Mouse (Mus musculus) frontal cortex, postnatal 25 days (tissue): ENCODE data around the gene Rsph9.

Experiments used
- DNase-seq, 2 experiments: peaks; one replicate each; pipeline ENCODE4 v3.0.0; 2022; ENCODE audit warnings: low spot score in 2 of 2

Gene Rsph9

DNA sequence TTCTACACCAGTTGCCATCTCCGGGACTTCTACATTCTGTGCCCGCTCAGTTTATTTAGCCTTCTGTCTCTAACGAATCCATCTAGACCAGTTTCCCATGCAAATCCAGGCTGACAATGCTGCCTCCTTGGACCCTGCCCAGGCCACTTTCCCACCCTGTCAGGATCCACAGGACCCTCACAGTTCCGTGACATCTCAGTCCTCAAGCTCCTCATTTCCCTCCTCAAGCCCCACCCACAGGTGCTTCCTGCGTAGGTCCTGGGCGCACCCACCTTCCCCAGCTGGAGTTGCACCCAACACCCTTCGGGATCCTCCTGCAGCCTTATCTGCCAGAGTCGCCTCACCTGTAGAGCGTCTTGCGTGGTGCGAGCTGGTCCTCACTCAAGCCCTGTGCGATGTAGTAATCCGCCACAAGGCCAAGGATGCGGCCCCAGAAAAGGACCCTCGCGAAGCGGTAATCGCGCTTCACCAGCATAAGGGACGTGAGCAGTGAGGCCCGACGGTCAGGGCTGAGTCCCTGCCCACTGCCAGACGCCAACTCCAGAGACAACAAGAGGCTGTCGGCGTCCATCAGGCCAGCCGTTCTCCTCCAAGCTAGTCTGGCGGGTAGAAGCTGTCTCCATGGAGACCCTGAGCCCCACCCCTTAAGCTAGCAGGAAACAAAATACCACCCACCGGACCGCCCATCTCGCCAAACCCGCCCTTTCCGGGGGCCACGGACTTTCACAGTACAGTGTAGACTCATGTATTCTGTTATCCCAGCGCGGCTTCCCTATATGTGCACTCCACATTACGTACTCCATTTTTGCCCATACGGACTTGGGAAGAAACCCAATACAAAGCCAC, at the start of gene Rsph9:
Rsph9 (minus strand) TSS at position 639 of the 846 bp plus-strand sequence.
- DNase-seq = peak; percentile 41 to 68

- no peak for DNase-seq
Measured at GRCm38 (mm10) chr17:46188829-46189228, 44.8 kb upstream of the Rsph9 start.

GRCm38 (mm10) chr17:46182273-46182672, 38.3 kb upstream of the Rsph9 start:
- DNase-seq = no peak

GRCm38 (mm10) chr17:46170538-46170937, 26.5 kb upstream of the Rsph9 start:
- no peak for DNase-seq

DNA sequence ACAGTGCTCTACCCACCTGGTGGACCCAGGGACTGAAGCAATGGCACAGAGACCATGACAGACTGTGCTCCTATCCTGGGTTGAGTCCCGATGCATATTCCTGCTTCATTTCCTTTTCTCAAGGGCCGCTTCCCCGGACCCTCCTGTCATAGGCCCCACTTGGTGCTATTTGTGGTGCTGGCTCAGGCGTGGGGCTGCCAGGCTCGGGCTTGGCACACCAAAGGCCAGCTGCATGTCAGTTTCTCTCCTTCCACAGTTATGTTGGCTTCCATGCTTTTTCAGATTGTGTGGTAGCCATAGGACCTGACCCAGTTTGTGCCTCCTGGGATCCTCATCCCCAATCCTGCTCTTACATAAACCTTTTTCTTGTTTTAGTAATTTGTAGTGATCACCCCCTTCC, 24.8 kb upstream of the Rsph9 start:
- DNase-seq = no peak

DNA sequence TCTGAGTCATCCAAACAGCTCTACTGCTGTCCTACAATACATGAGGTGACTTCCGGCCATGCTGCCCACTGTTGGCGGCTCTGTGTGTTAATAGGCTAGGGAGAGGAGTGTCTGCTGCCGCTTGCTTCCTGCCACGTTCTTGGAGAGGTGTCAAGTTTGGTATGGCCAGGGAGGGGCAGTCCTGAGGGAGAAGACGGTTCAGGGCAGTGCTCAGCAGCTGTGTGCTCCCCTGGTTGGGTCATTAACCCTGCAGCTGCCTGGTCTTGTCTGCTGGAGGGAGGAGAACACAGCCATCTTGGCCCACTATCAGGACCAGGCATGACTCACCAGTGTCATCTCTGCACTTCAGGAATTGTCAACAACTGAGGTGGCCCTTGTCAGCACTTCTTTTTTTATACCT, 24.3 kb upstream of the Rsph9 start:
- DNase-seq = no peak

- no peak for DNase-seq
Measured at GRCm38 (mm10) chr17:46167014-46167413, 23.0 kb upstream of the Rsph9 start.

GRCm38 (mm10) chr17:46166270-46166669, 22.3 kb upstream of the Rsph9 start:
- DNase-seq = no peak

DNA sequence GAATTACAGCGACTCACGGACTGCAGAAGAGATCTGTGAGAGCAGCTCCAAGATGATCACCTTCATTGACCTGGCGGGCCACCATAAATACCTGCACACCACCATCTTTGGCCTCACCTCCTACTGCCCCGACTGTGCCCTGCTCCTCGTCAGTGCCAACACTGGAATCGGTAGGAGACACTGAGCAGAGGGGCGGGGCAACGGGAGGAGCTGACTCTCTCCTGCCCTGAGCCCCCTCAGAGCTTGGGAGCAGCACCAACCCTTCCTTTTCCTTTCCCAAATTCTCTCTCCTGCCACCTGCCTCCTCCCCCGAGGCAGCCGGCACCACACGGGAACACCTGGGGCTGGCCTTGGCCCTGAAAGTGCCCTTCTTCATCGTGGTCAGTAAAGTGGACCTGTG, 21.4 kb upstream of the Rsph9 start:
- DNase-seq = no peak

DNA sequence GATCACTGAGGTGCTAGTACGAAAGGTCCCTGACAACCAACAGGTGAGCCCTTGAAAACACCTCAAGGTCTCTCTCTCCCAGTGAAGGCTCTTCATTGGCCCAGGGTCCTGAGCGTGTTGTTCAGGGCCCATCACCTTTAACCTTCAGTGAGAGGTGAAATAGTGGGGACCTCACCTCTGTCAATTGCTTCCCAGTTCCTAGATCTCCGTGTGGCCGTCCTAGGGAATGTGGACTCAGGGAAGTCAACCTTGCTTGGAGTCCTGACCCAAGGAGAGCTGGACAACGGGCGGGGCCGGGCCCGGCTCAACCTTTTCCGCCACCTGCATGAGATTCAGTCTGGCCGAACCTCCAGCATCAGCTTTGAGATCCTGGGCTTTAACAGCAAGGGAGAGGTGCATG, 20.8 kb upstream of the Rsph9 start:
- DNase-seq = no peak

GRCm38 (mm10) chr17:46164301-46164700, 20.3 kb upstream of the Rsph9 start:
- DNase-seq = no peak

GRCm38 (mm10) chr17:46162951-46163421, 19.0 kb upstream of the Rsph9 start:
- DNase-seq = no peak

- no peak for DNase-seq
Measured at GRCm38 (mm10) chr17:46162551-46162950, 18.5 kb upstream of the Rsph9 start.

- DNase-seq = no peak
Measured at GRCm38 (mm10) chr17:46161710-46162109, 17.7 kb upstream of the Rsph9 start.

GRCm38 (mm10) chr17:46161179-46161578, 17.2 kb upstream of the Rsph9 start:
- no peak for DNase-seq

DNA sequence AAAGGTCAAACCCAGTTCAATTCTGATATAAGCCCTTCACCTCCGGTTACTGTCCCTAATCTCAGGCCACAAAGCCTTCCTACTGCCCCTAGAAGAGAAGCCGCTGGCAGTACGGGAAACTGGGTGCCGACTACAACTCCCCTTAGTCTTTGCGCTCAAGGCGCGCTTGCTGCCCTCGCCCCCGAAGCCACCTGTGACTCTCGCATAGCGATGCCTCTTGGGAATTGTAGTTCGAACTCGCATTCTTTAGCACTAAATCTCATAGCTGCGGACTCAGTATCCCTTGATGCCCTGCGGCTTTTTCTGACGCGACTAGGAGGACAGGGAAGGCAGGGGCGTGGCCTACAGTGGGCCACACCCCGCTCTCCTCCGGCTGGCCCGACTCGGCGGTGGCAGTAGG, 16.7 kb upstream of the Rsph9 start, which contains the start of gene Gtpbp2:
Gtpbp2 (plus strand) TSS at position 347 of the 400 bp plus-strand sequence.
- peak; percentile 85 to 91 for DNase-seq

- peak; percentile 72 to 74 for DNase-seq
Measured at GRCm38 (mm10) chr17:46160090-46160662, 16.2 kb upstream of the Rsph9 start.

GRCm38 (mm10) chr17:46159236-46159635, 15.2 kb upstream of the Rsph9 start:
- no peak for DNase-seq

- DNase-seq = no peak
Measured at GRCm38 (mm10) chr17:46157131-46157530, 13.1 kb upstream of the Rsph9 start.

DNA sequence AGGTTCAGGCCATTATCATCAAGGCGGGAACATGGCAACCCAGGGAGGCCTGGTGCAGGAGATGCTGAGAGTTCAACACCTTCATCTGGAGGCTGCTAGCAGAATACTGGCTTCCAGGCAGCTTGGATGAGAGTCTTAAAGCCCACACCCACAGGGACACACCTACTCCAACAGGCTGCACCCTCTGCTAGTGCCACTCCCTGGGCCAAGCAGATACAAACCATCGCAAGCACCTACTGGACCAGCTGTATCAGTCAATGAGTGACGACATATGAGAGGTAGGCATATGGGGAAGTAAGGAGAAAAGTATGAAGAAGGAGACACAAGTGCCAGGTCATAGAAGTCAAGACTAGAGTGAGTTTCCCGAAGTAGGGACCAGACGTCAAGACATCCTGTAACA, 12.7 kb upstream of the Rsph9 start:
- DNase-seq = no peak

DNA sequence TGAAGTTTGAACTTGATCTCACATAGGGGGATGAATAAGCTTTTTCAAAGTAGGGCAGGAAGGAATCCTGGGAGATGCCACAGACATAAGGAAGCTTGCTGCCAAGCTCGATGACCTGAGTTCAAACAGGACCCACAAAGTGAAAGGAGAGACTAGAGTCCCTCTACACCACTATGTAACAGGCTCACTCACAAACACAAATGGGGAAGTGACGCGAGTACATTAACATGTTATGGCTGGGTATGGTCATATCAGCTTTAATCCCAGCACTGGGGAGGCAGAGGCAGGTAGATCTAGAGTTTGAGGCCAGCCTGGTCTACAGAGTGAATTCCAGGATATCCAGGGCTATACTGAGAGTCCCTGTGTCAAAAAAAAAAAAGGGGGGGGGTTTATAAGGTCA, 10.3 kb upstream of the Rsph9 start:
- no peak for DNase-seq

DNA sequence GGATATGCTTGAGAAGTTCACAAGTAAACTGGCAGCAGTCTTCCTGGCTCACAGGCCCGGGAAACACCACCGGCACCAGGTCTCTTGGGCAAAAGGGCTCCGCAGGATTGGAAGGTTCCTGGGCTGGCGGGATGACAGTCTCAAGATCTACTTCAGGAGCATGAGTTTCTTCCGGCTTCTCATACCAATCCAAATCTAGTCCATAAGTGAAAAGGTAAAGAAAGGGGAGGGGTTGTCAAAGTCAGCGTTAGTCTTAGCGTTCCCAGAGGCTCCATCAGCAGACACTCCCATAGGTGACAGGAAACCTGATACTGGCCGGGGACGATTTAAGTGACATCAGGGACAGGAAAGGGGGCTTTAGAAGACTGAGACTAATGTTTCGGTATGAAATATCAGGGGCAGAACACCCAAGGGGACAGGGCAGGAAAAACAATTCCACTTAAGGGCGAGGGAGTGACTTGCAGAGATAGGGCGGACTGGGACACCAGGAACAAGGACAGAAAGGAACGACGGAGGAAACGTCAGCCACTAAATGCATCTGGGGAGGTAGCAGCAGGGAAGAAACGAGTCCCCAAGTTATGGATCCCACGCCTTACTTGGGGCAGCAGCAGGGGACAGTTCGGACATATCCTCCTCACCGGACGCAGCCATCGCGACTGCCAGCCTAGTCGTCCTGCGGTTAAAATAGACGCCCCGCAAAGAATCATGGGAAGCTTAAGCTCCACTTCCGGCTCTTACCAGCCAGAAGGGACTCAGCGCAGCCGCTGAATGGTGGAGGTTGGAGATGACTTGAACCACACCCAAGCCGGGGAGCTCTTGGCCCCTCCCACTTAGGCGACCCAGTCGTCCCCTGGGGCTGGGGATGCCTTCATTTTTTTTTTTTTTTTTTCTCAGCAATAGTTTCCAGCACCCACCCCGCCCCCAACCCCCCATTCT, 9.1 kb upstream of the Rsph9 start, which contains the start of gene Mad2l1bp:
Mad2l1bp (minus strand) TSS at position 707 of the 936 bp plus-strand sequence.
- peak; percentile 70 to 74 for DNase-seq
